Mouse (Mus musculus): ENCODE results near the gene Farsb.

DNA sequence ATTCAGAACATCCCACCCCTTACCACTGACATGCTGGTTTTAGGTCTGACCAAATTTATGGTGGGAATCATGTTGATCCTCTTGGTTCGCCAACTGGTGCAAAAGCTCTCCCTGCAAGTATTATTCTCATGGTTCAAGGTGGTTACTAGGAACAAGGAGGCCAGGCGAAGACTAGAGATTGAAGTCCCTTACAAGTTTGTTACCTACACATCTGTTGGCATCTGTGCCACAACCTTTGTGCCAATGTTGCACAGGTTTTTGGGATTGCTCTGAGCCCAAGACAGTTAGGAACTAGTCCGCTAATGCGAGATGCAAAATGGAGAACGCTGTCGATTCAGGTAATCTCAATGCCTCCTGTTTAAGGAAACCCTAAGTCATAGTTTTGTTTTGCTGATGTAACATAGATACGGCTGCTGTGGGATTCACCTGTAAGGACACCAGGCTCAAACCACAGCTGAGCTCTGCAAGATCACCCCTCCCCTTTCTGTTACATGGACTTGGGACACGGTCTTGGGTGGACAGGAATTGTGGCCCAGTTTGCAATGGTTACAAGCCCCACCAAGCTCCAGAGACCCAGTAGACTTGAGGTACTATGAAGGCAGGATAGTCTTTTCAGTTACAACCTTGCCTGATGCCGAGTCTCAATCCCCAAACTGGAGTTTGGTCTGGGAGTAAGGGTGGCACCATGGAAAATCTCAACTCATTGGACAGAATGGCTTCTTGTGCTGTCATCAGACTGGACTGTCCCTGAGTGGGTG lies 71.4 kb downstream of the Farsb start:
- TF ChIP-seq POU5F1 (IDR thresholded peaks at IDR 0.05; ENCODE audit: borderline replicate concordance, low read length) = no peak
- no peak for TF ChIP-seq CTCF (conservative IDR thresholded peaks at IDR 0.05; ENCODE audit: low read length)

All from E14TG2a.4 (cell line).